Mouse (Mus musculus): ENCODE results near the gene Vamp3. TPM values are rescaled to one million over a fixed set of nuclear protein-coding genes. Genes with fewer than 3 reads are reported as not detected.
"Not testable (repeated sequence)": the region's sequence is repeated elsewhere in the genome, so short reads cannot be mapped to it uniquely, and the experiment has no call there.

Gene Vamp3
- polyA plus RNA-seq, 1 experiment from 2014 or later, result 98.6 TPM

DNA sequence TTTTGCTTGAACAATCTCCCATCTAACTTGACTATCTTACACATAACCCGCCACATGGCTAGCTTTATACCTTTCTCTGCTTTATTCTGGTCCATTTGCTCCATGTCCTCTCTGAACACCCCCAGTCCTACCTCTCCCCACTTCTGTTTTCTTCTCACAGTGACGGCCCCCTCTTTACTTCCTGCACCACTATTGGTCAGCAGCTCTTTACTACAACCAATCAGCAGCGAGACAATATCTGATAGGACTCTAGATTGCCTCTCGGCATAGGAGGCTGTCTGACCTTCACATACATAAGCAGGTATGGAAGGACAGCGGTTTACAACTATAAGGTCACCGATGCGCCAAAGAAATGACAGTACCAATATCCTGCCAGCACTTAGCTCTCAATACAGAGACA, 21.2 kb downstream of the Vamp3 start:
- WGBS, result 88% methylated on average over 7 of the region's 7 CpGs
- no peak overlapping the region for H3K4me2 ChIP-seq
- H3K4me3 ChIP-seq (ENCODE audit: low read depth, low read length), result no peak overlapping the region
- H3K4me1 ChIP-seq (ENCODE audit: insufficient read depth), result no peaks in the 10 kb centered on the region
- H3K9ac ChIP-seq, result no peak overlapping the region
- no peak overlapping the region for H3K27ac ChIP-seq (ENCODE audit: low read depth)
- DNase-seq, result no peak
- H3K9me3 ChIP-seq (ENCODE audit: low read depth, low read length), result no peaks in the 10 kb centered on the region
- no peaks in the 10 kb centered on the region; the same call in 1 of the 2 replicates for H3K36me3 ChIP-seq (ENCODE audit: insufficient read depth)
- no peak for ATAC-seq (ENCODE audit: insufficient read depth)
- no peak for TF ChIP-seq CTCF (IDR thresholded peaks at IDR 0.05; ENCODE audit: low read depth)
- H3K27me3 ChIP-seq (ENCODE audit: insufficient read depth, low read length), result no peaks in the 10 kb centered on the region

DNA sequence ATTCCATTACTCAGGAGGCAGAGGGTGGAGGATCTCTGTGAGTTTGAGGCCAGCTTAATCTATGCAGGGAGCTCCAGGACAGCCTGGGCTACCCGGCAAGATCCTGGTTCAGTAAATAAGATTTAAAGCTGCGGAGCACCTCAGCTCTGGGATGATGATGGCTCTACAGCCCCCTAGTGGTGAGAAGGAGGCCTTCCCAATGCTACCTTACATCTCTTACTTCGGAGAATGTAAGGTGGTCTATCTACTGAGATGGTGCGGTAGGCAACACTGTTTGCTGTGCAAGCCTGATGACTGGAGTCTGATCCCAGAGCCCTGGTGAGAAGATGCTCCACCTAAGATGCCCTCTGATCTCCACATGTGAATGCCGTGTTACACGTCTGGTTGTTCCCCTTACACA, 30.8 kb downstream of the Vamp3 start:
- Histone ChIP-seq H3K9ac (no peak overlapping the region), H3K9me3 (ENCODE audit: low read depth, low read length) (no peaks in the 10 kb centered on the region), H3K4me3 (ENCODE audit: low read depth, low read length) (no peak overlapping the region), H3K4me1 (ENCODE audit: insufficient read depth) (no peaks in the 10 kb centered on the region), H3K4me2 (no peak overlapping the region), H3K27ac (ENCODE audit: low read depth) (no peak overlapping the region), H3K36me3 (ENCODE audit: insufficient read depth) (peaks cover 4% of the 10 kb centered on the region; the same call in 1 of the 2 replicates), H3K27me3 (ENCODE audit: insufficient read depth, low read length) (no peaks in the 10 kb centered on the region)
- DNase-seq (peak; percentile 78), ATAC-seq (ENCODE audit: insufficient read depth) (no peak)
- WGBS, result 48% methylated on average over 6 of the region's 6 CpGs
- peak; percentile 87 for TF ChIP-seq CTCF (IDR thresholded peaks at IDR 0.05; ENCODE audit: low read depth)

DNA sequence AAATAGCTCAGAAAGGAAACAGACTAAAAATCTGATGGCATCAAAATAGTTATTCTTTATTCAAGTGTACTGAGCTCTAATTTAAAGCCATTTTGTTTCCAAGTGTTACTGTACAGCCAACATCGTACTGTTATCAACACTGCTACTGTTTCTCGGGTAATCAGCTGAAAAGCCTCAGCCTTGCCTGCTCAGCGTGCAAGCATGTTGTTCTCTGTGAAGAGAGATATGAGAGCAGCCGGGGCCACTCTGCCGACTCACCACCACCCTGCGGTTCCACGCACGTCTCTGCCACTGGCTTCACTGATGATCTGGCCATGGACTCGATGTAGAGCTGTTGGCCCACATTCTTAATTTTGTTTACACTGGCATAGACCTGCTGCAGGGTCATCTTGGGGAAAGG, 33.6 kb downstream of the Vamp3 start:
- H3K4me3 ChIP-seq (ENCODE audit: low read depth, low read length), result no peak overlapping the region
- no peaks in the 10 kb centered on the region for H3K9me3 ChIP-seq (ENCODE audit: low read depth, low read length)
- no peak overlapping the region for H3K9ac ChIP-seq
- H3K27me3 ChIP-seq (ENCODE audit: insufficient read depth, low read length), result no peaks in the 10 kb centered on the region
- H3K4me1 ChIP-seq (ENCODE audit: insufficient read depth), result no peaks in the 10 kb centered on the region
- DNase-seq (no peak), ATAC-seq (ENCODE audit: insufficient read depth) (no peak)
- no peak overlapping the region for H3K27ac ChIP-seq (ENCODE audit: low read depth)
- TF ChIP-seq CTCF (IDR thresholded peaks at IDR 0.05; ENCODE audit: low read depth), result no peak
- 68% methylated on average over 9 of the region's 9 CpGs for WGBS
- no peak overlapping the region for H3K4me2 ChIP-seq
- peaks cover 4% of the 10 kb centered on the region; the same call in 1 of the 2 replicates for H3K36me3 ChIP-seq (ENCODE audit: insufficient read depth)

DNA sequence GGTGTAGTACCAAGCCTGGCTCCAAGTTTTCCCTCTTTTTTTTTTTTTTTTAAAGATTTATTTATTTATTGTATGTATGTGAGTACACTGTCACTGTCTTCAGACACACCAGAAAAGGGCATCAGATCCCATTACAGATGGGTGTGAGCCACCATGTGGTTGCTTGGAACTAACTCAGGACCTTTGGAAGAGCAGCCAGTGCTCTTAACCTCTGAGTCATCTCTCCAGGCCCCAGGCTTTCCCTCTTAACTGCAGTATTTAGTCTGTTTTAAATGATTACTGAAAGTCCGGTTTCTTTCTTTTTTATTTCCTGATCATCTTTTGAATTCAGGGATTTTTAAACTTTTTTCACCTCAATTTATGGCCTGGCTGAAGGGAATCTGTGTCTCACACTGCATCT, 40.4 kb downstream of the Vamp3 start:
- H3K9me3 ChIP-seq (ENCODE audit: low read depth, low read length); H3K4me3 ChIP-seq (ENCODE audit: low read depth, low read length); H3K4me1 ChIP-seq (ENCODE audit: insufficient read depth); ATAC-seq (ENCODE audit: insufficient read depth); DNase-seq; H3K27me3 ChIP-seq (ENCODE audit: insufficient read depth, low read length); H3K4me2 ChIP-seq; H3K9ac ChIP-seq; H3K27ac ChIP-seq (ENCODE audit: low read depth): not testable (repeated sequence)
- 88% methylated on average over 1 of the region's 1 CpGs for WGBS
- peaks cover 28% of the 10 kb centered on the region; the same call in 1 of the 2 replicates for H3K36me3 ChIP-seq (ENCODE audit: insufficient read depth)

DNA sequence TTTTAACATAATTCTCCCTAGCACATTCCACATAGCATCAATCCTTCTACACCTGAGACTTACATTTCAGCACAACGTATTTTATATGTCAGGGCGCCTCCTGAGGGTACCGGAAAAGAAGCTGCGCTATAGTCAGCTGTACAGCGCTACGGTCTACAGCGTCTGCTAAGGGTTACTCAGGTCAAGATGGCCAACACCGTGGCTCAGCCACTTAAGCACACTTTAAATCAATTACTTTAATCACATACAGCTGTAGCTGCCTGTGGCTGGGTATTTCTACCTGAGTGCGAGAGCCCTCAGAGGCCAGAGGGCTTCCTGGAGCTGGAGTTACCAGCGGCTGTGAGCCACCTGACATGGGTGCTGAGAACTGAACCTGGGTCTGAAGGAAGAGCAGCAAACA, 41.8 kb downstream of the Vamp3 start:
- DNase-seq, result no peak

DNA sequence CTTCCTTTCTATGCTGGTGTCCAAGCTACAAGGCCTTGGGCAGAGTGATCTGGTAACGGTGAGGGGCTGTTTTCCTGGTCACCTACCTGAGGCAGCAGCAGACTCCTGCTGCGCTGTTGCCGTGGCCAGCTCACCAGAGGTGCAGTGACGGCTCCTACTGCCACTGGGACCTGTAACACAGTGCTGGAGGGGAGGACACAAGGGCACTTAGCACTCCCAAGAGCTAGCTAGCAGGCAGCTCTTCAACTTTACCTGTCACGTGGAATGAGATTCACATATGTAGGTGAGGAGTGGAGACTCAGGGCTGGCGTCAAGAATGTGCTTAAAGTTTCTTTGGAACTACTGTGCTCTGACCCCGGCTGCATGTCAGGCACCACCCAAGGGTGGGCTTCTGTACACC, 47.4 kb downstream of the Vamp3 start:
- Histone ChIP-seq H3K9me3 (ENCODE audit: low read depth, low read length) (no peaks in the 10 kb centered on the region), H3K4me1 (ENCODE audit: insufficient read depth) (no peaks in the 10 kb centered on the region), H3K36me3 (ENCODE audit: insufficient read depth) (peaks cover 22% of the 10 kb centered on the region; the same call in 1 of the 2 replicates), H3K4me2 (no peak overlapping the region), H3K27me3 (ENCODE audit: insufficient read depth, low read length) (no peaks in the 10 kb centered on the region), H3K27ac (ENCODE audit: low read depth) (no peak overlapping the region), H3K9ac (no peak overlapping the region), H3K4me3 (ENCODE audit: low read depth, low read length) (no peak overlapping the region)
- ATAC-seq (ENCODE audit: insufficient read depth) (no peak), DNase-seq (no peak)
- 80% methylated on average over 7 of the region's 7 CpGs for WGBS
- no peak for TF ChIP-seq CTCF (IDR thresholded peaks at IDR 0.05; ENCODE audit: low read depth)

More for the DNA sequence above, 41.8 kb downstream of the Vamp3 start:
- H3K4me3 ChIP-seq (ENCODE audit: low read depth, low read length), result no peak overlapping the region
- no peak overlapping the region for H3K27ac ChIP-seq (ENCODE audit: low read depth)
- H3K4me2 ChIP-seq, result no peak overlapping the region
- WGBS, result 77% methylated on average over 10 of the region's 10 CpGs
- TF ChIP-seq CTCF (IDR thresholded peaks at IDR 0.05; ENCODE audit: low read depth), result no peak
- H3K9ac ChIP-seq, result no peak overlapping the region
- H3K4me1 ChIP-seq (ENCODE audit: insufficient read depth), result no peaks in the 10 kb centered on the region
- H3K36me3 ChIP-seq (ENCODE audit: insufficient read depth), result peaks cover 35% of the 10 kb centered on the region; the same call in 1 of the 2 replicates
- H3K27me3 ChIP-seq (ENCODE audit: insufficient read depth, low read length), result no peaks in the 10 kb centered on the region
- ATAC-seq (ENCODE audit: insufficient read depth), result no peak
- H3K9me3 ChIP-seq (ENCODE audit: low read depth, low read length), result no peaks in the 10 kb centered on the region

DNA sequence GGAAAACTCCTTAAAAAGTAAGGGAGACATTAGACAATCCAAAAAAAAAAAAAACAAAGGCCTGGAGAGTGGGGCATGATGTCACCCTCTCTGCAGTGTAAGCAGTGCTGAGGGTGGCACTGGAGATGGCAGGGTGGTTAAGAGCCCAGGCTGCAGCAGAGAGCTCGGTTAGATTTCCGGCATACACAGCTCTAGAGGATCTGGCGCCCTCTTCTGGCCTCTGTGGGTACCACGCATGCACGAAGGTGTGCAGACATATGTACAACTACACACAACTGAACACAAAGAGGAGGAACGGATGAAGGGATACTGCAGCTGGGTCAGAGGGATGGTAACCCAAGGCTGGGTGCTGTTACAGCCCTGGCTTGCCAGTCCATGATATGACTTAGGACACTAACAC, 50.8 kb downstream of the Vamp3 start:
- TF ChIP-seq CTCF (IDR thresholded peaks at IDR 0.05; ENCODE audit: low read depth), result peak; percentile 67
- Histone ChIP-seq H3K4me2 (no peak overlapping the region), H3K9me3 (ENCODE audit: low read depth, low read length) (no peaks in the 10 kb centered on the region), H3K4me1 (ENCODE audit: insufficient read depth) (no peaks in the 10 kb centered on the region), H3K9ac (no peak overlapping the region), H3K4me3 (ENCODE audit: low read depth, low read length) (no peak overlapping the region), H3K27me3 (ENCODE audit: insufficient read depth, low read length) (no peaks in the 10 kb centered on the region), H3K36me3 (ENCODE audit: insufficient read depth) (peaks cover 11% of the 10 kb centered on the region; the same call in 1 of the 2 replicates), H3K27ac (ENCODE audit: low read depth) (no peak overlapping the region)
- DNase-seq (peak; percentile 73), ATAC-seq (ENCODE audit: insufficient read depth) (no peak)
- 49% methylated on average over 6 of the region's 6 CpGs for WGBS

Data from lung, embryonic 14.5 days (tissue).